Mouse (Mus musculus): ENCODE measurements at regions not wholly inside any gene's neighbourhood (a gene's known extent, or its start where the extent isn't known, plus 50 kb on each side); places are given as distances from the start of the nearest gene placed in this dataset.

GRCm38 (mm10) chr9:40617676-40618062, 52.7 kb upstream of the Gm21915 start:
- in situ Hi-C loops (cut with MboI, MseI), result no loop called here

- in situ Hi-C loops (cut with MboI, MseI), result no loop called here
Measured at GRCm38 (mm10) chr9:40617036-40617675, 53.3 kb upstream of the Gm21915 start.

GRCm38 (mm10) chr9:40616426-40617035, 53.9 kb upstream of the Gm21915 start:
- in situ Hi-C loops (cut with MboI, MseI), result no loop called here

- in situ Hi-C loops (cut with MboI, MseI), result no loop called here
Measured at GRCm38 (mm10) chr9:40615891-40616290, 54.5 kb upstream of the Gm21915 start.

GRCm38 (mm10) chr9:40614071-40614470, 56.3 kb upstream of the Gm21915 start:
- in situ Hi-C loops (cut with MboI, MseI), result no loop called here

- in situ Hi-C loops (cut with MboI, MseI), result no loop called here
Measured at GRCm38 (mm10) chr9:40613182-40613581, 57.2 kb upstream of the Gm21915 start.

- in situ Hi-C loops (cut with MboI, MseI), result no loop called here
Measured at GRCm38 (mm10) chr9:40612755-40613154, 57.7 kb upstream of the Gm21915 start.

- in situ Hi-C loops (cut with MboI, MseI), result no loop called here
Measured at GRCm38 (mm10) chr9:40612312-40612711, 58.1 kb upstream of the Gm21915 start.

GRCm38 (mm10) chr9:40611626-40612025, 58.8 kb upstream of the Gm21915 start:
- in situ Hi-C loops (cut with MboI, MseI), result no loop called here

GRCm38 (mm10) chr9:40608596-40608995, 61.8 kb upstream of the Gm21915 start:
- in situ Hi-C loops (cut with MboI, MseI), result loop anchor here (10.0 kb wide), 1 partner anchor 374 kb away; no protein-coding TSS in a partner anchor

GRCm38 (mm10) chr9:40607941-40608340, 62.5 kb upstream of the Gm21915 start:
- in situ Hi-C loops (cut with MboI, MseI), result loop anchor here (10.0 kb wide), 1 partner anchor 373 kb away; no protein-coding TSS in a partner anchor

- in situ Hi-C loops (cut with MboI, MseI), result loop anchor here (10.0 kb wide), 1 partner anchor 369 kb away; no protein-coding TSS in a partner anchor
Measured at GRCm38 (mm10) chr9:40603521-40603920, 66.9 kb upstream of the Gm21915 start.

GRCm38 (mm10) chr9:40598431-40598831, 67.2 kb upstream of the Gramd1b start:
- in situ Hi-C loops (cut with MboI, MseI), result loop anchor here (25.0 kb wide), 1 partner anchor 186 kb away; no protein-coding TSS in a partner anchor

- in situ Hi-C loops (cut with MboI, MseI), result loop anchor here (25.0 kb wide), 1 partner anchor 175 kb away; no protein-coding TSS in a partner anchor
Measured at GRCm38 (mm10) chr9:40587421-40587820, 56.2 kb upstream of the Gramd1b start.

- in situ Hi-C loops (cut with MboI, MseI), result loop anchor here (25.0 kb wide), 1 partner anchor 174 kb away; no protein-coding TSS in a partner anchor
Measured at GRCm38 (mm10) chr9:40586581-40586980, 55.4 kb upstream of the Gramd1b start.

- in situ Hi-C loops (cut with MboI, MseI), result loop anchor here (25.0 kb wide), 1 partner anchor 171 kb away; no protein-coding TSS in a partner anchor
Measured at GRCm38 (mm10) chr9:40583554-40583953, 52.4 kb upstream of the Gramd1b start.

- in situ Hi-C loops (cut with MboI, MseI), result loop anchor here (25.0 kb wide), 1 partner anchor 170 kb away; no protein-coding TSS in a partner anchor
Measured at GRCm38 (mm10) chr9:40581854-40582253, 50.7 kb upstream of the Gramd1b start.
